Mouse (Mus musculus): ENCODE measurements around the gene Tnfaip8l1.

Tnfaip8l1 gene

GRCm38 (mm10) chr17:56218377-56219191 lies 56.3 kb downstream of the Tnfaip8l1 start, which contains the start of gene Dpp9:
Gene Dpp9 (minus strand): TSS chr17:56218905.
- intact Hi-C loops (cut with DNase I): no loop called here

DNA sequence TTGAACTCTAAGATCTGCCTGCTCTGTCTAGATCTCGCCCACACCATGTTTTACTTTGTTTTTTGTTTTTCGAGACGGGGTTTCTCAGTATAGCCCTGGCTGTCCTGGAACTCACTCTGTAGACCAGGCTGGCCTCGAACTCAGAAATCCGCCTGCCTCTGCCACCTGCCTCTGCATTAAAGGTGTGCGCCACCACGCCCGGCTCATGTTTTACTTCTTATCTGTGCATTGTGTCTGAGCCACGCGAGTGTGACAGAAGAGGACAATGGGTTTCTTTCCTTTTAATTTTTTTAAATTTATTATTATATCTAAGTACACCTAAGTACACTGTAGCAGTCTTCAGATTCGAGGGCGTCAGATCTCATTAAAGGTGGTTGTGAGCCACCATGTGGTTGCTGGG lies 57.0 kb downstream of the Tnfaip8l1 start:
- intact Hi-C loops (cut with DNase I): no loop called here

DNA sequence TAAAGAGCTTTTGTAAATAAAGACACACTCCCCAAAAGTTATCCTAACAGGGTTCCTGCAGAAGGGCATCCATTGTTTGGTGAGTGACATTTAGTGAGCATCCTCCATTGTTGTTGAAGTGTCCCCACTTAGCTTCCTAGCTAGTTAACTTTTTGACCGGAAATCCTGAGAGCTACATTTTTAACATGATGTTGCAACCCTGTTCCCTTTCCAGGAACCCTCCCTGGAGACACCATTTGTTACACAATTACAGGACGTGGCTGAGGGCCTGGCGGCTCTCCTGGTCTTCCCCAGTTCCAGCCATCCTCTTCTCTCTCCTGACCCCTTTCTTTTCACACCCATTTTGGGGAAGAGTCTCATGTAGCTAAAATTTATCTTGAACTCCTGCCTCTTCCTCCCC lies 57.5 kb downstream of the Tnfaip8l1 start:
- intact Hi-C loops (cut with DNase I): no loop called here

Small RNA genes lying within 50 kb of the gene (microRNA-seq; reads per million reads assigned to microRNA genes)
- gene Gm44397: 0 reads per million in 2 experiments
